Mouse (Mus musculus): ENCODE measurements at regions not wholly inside any gene's neighbourhood (a gene's known extent, or its start where the extent isn't known, plus 50 kb on each side); places are given as distances from the start of the nearest gene placed in this dataset.

- in situ Hi-C loops (cut with MboI, MseI) = no loop called here
Observed at GRCm38 (mm10) chr13:59962676-59963664, 140.0 kb upstream of the Tut7 start.

- in situ Hi-C loops (cut with MboI, MseI) = no loop called here
Observed at GRCm38 (mm10) chr13:59956441-59956840, 133.5 kb upstream of the Tut7 start.

GRCm38 (mm10) chr13:59952809-59953208 is 129.9 kb upstream of the Tut7 start:
- in situ Hi-C loops (cut with MboI, MseI) = no loop called here

- in situ Hi-C loops (cut with MboI, MseI) = no loop called here
Observed at GRCm38 (mm10) chr13:59952116-59952515, 129.2 kb upstream of the Tut7 start.

- in situ Hi-C loops (cut with MboI, MseI) = no loop called here
Observed at GRCm38 (mm10) chr13:59950281-59950680, 127.3 kb upstream of the Tut7 start.

GRCm38 (mm10) chr13:59949471-59949870 is 126.5 kb upstream of the Tut7 start:
- in situ Hi-C loops (cut with MboI, MseI) = no loop called here

- in situ Hi-C loops (cut with MboI, MseI) = no loop called here
Observed at GRCm38 (mm10) chr13:59948496-59949138, 125.7 kb upstream of the Tut7 start.

- in situ Hi-C loops (cut with MboI, MseI) = no loop called here
Observed at GRCm38 (mm10) chr13:59947461-59947860, 124.5 kb upstream of the Tut7 start.

- in situ Hi-C loops (cut with MboI, MseI) = no loop called here
Observed at GRCm38 (mm10) chr13:59946509-59946908, 123.6 kb upstream of the Tut7 start.

- in situ Hi-C loops (cut with MboI, MseI) = no loop called here
Observed at GRCm38 (mm10) chr13:59945631-59946030, 122.7 kb upstream of the Tut7 start.

- in situ Hi-C loops (cut with MboI, MseI) = no loop called here
Observed at GRCm38 (mm10) chr13:59943602-59944140, 120.7 kb upstream of the Tut7 start.

- in situ Hi-C loops (cut with MboI, MseI) = no loop called here
Observed at GRCm38 (mm10) chr13:59943020-59943419, 120.1 kb upstream of the Tut7 start.

GRCm38 (mm10) chr13:59941519-59941918 is 118.6 kb upstream of the Tut7 start:
- in situ Hi-C loops (cut with MboI, MseI) = no loop called here

GRCm38 (mm10) chr13:59940414-59941205 is 117.7 kb upstream of the Tut7 start:
- in situ Hi-C loops (cut with MboI, MseI) = no loop called here

- in situ Hi-C loops (cut with MboI, MseI) = no loop called here
Observed at GRCm38 (mm10) chr13:59939886-59940285, 116.9 kb upstream of the Tut7 start.

- in situ Hi-C loops (cut with MboI, MseI) = no loop called here
Observed at GRCm38 (mm10) chr13:59937147-59937546, 114.2 kb upstream of the Tut7 start.

- in situ Hi-C loops (cut with MboI, MseI) = no loop called here
Observed at GRCm38 (mm10) chr13:59934556-59934955, 111.6 kb upstream of the Tut7 start.

GRCm38 (mm10) chr13:59934093-59934492 is 111.1 kb upstream of the Tut7 start:
- in situ Hi-C loops (cut with MboI, MseI) = no loop called here

GRCm38 (mm10) chr13:59927379-59928111 is 104.6 kb upstream of the Tut7 start:
- in situ Hi-C loops (cut with MboI, MseI) = no loop called here

- in situ Hi-C loops (cut with MboI, MseI) = no loop called here
Observed at GRCm38 (mm10) chr13:59925845-59926481, 103.0 kb upstream of the Tut7 start.

All from T-helper 17 cell (primary cell).